Mouse (Mus musculus) heart, postnatal 4 days (tissue): ENCODE measurements at regions not wholly inside any gene's neighbourhood (a gene's known extent, or its start where the extent isn't known, plus 50 kb on each side); places are given as distances from the start of the nearest gene placed in this dataset.

ENCODE experiments used
- DNase-seq: peaks from one replicate; pipeline ENCODE4 v3.0.0; 2021

- DNase-seq, result no peak
These were observed 173.6 kb downstream of the Mreg start for GRCm38 (mm10) chr1:72038518-72038917.

GRCm38 (mm10) chr1:72036600-72036999, 175.5 kb downstream of the Mreg start:
- DNase-seq, result no peak

- DNase-seq, result no peak
These were observed 176.0 kb downstream of the Mreg start for GRCm38 (mm10) chr1:72036141-72036540.

- no peak for DNase-seq
These were observed 178.2 kb downstream of the Mreg start for GRCm38 (mm10) chr1:72033941-72034340.

- DNase-seq, result peak; percentile 17
These were observed 179.9 kb downstream of the Mreg start for GRCm38 (mm10) chr1:72032214-72032613.

GRCm38 (mm10) chr1:72030763-72031405, 181.2 kb downstream of the Mreg start:
- DNase-seq, result no peak

GRCm38 (mm10) chr1:72029625-72030024, 182.5 kb downstream of the Mreg start:
- no peak for DNase-seq

GRCm38 (mm10) chr1:72026861-72027260, 185.2 kb downstream of the Mreg start:
- DNase-seq, result no peak

GRCm38 (mm10) chr1:72022631-72023030, 189.5 kb downstream of the Mreg start:
- no peak for DNase-seq

GRCm38 (mm10) chr1:72018479-72019222, 193.5 kb downstream of the Mreg start:
- no peak for DNase-seq

GRCm38 (mm10) chr1:72017814-72018478, 194.2 kb downstream of the Mreg start:
- no peak for DNase-seq

GRCm38 (mm10) chr1:72015471-72015870, 196.6 kb downstream of the Mreg start:
- DNase-seq, result no peak

- peak; percentile 56 for DNase-seq
These were observed 197.5 kb downstream of the Mreg start for GRCm38 (mm10) chr1:72014580-72014979.

- peak; percentile 33 for DNase-seq
These were observed 198.2 kb downstream of the Mreg start for GRCm38 (mm10) chr1:72013863-72014262.

- no peak for DNase-seq
These were observed 199.4 kb downstream of the Mreg start for GRCm38 (mm10) chr1:72012710-72013109.

- no peak for DNase-seq
These were observed 202.7 kb downstream of the Mreg start for GRCm38 (mm10) chr1:72009270-72009928.

- DNase-seq, result no peak
These were observed 205.3 kb downstream of the Mreg start for GRCm38 (mm10) chr1:72006696-72007291.

- no peak for DNase-seq
These were observed 206.2 kb downstream of the Mreg start for GRCm38 (mm10) chr1:72005956-72006355.

- DNase-seq, result no peak
These were observed 206.6 kb downstream of the Mreg start for GRCm38 (mm10) chr1:72005550-72005949.

- no peak for DNase-seq
These were observed 208.5 kb downstream of the Mreg start for GRCm38 (mm10) chr1:72003424-72004278.

- peak; percentile 10 for DNase-seq
These were observed 209.5 kb downstream of the Mreg start for GRCm38 (mm10) chr1:72002471-72003116.
